Mouse (Mus musculus) olfactory bulb, adult 2 months (tissue): ENCODE results near the gene Mdh1.

Experiments used
- CTCF ChIP-seq: fragments of 200-500 bp; IDR thresholded peaks from 2 replicates; pipeline ENCODE4 v1.5.1; 2012; ENCODE audit warnings: low read depth, mild to moderate bottlenecking, low read length, moderate library complexity; ENCODE audit not compliant: insufficient read depth
- POLR2A ChIP-seq: fragments of 200-500 bp; IDR thresholded peaks from 2 replicates; pipeline ENCODE4 v1.6.1; 2012; ENCODE audit warnings: mild to moderate bottlenecking, low read depth, low read length, moderate library complexity; ENCODE audit not compliant: insufficient read depth

GRCm38 (mm10) chr11:21528676-21529394 is 43.3 kb downstream of the Mdh1 start:
- TF ChIP-seq CTCF (no peak), POLR2A (no peak)
